In genomic region chr2:153516961-153517360, GRCm38 (mm10) we compare ENCODE assay signal across 10 mouse cellular contexts. TPM values are rescaled to one million over a fixed set of nuclear protein-coding genes. Genes with fewer than 3 reads are reported as not detected.
A peak's percentile ranks its signal among the peaks of the same experiment; 100 is the strongest.
DNase-seq lines count a peak whose midpoint lies in the region; ATAC-seq lines count a peak whose summit lies in the region.
"Had no signal": no experiment of that assay in that cellular context is flagged by ENCODE, and none has a peak within 500 bp of the region (broad histone marks: within the 10 kb centered on the region; RNA-seq: fewer than 3 reads in every experiment).

No protein-coding gene starts in this region.

- no peak overlapping the region for H3K4me3 ChIP-seq in midbrain, embryonic 10.5 days
- no peak overlapping the region for H3K4me3 ChIP-seq in midbrain, embryonic 15.5 days

- H3K27me3 ChIP-seq in midbrain, embryonic 10.5 days (ENCODE audit: low read depth, poor library complexity, severe bottlenecking), result peaks cover 15% of the 10 kb centered on the region
- no peaks in the 10 kb centered on the region for H3K27me3 ChIP-seq in midbrain, embryonic 15.5 days (replicated peaks)

- no peak overlapping the region for H3K9ac ChIP-seq in midbrain, embryonic 15.5 days

- no peaks in the 10 kb centered on the region for H3K36me3 ChIP-seq in midbrain, embryonic 10.5 days
- no peaks in the 10 kb centered on the region for H3K36me3 ChIP-seq in midbrain, embryonic 15.5 days (replicated peaks)

- peak; percentile 49 for DNase-seq in cerebellum, adult 9-10 months
- DNase-seq in cerebellum, adult 9-11 months, result no peak
- no peak for DNase-seq in midbrain, embryonic 10.5 days (ENCODE audit: low spot score)
- DNase-seq in urinary bladder, adult 18-20 months (ENCODE audit: low spot score in 2 of 2), result no peak
- no peak for DNase-seq in thymus, postnatal 25 days

- H3K27ac ChIP-seq in midbrain, embryonic 10.5 days (replicated peaks), result 0 out of 2 replicates have a peak overlapping the region, but pooled peaks have one; percentile 2
- H3K27ac ChIP-seq in midbrain, embryonic 15.5 days, result no peak overlapping the region

- peaks cover 66% of the 10 kb centered on the region for H3K4me1 ChIP-seq in midbrain, embryonic 10.5 days
- peaks cover 20% of the 10 kb centered on the region for H3K4me1 ChIP-seq in midbrain, embryonic 15.5 days

- no peak for ATAC-seq in midbrain, embryonic 15.5 days (replicated peaks)
- ATAC-seq in granulocyte monocyte progenitor cell, adult 5-6 weeks (replicated peaks; ENCODE audit: poor library complexity, severe bottlenecking), result peak; percentile 30; the same call in 1 of the 2 replicates
- ATAC-seq in megakaryocyte-erythroid progenitor cell, adult 5-6 weeks (replicated peaks; ENCODE audit: low FRiP score, low TSS enrichment, poor library complexity, severe bottlenecking), result 0 out of 2 replicates have a peak, but pooled peaks have one; percentile 11

- H3K9me3 ChIP-seq in midbrain, embryonic 10.5 days (replicated peaks), result no peaks in the 10 kb centered on the region
- no peaks in the 10 kb centered on the region for H3K9me3 ChIP-seq in midbrain, embryonic 15.5 days

- no peak overlapping the region for H3K4me2 ChIP-seq in midbrain, embryonic 15.5 days

- 49% methylated on average over 4 of the region's 4 CpGs for WGBS in midbrain, embryonic 10.5 days
- WGBS in midbrain, embryonic 15.5 days, result 46% methylated on average over 4 of the region's 4 CpGs

RNA-seq across cellular contexts. Expression of gene Nol4l, which starts 12.8 kb away (rescaled TPM):
- 12.8 and 16.8 TPM in 2 replicates for polyA plus RNA-seq in midbrain, embryonic 10.5 days (2016; fragmentation: Nextera tagmentation; extraction: Ambion mirVana)
- 50.8 and 54.6 TPM in 2 replicates for polyA plus RNA-seq in midbrain, embryonic 15.5 days (2015; fragmentation: Nextera tagmentation; extraction: Ambion mirVana)
- total RNA-seq in granulocyte monocyte progenitor cell, adult 5-6 weeks (2014; fragmentation: Nextera tagmentation), result 4.7 and 7.4 TPM in 2 replicates
- total RNA-seq in granulocyte monocyte progenitor cell, adult 5-6 weeks (2017), result 0.72 and 0.86 TPM in 2 replicates
- 10.4 and 13.8 TPM in 2 replicates for total RNA-seq in megakaryocyte-erythroid progenitor cell, adult 5-6 weeks (2014; fragmentation: Nextera tagmentation)
- total RNA-seq in megakaryocyte-erythroid progenitor cell, adult 5-6 weeks (2017), result 4.2 and 13.3 TPM in 2 replicates

RNA-seq across cellular contexts. Expression of gene 4930404H24Rik, which starts 24.4 kb away (rescaled TPM):
- polyA plus RNA-seq in midbrain, embryonic 10.5 days (2016; fragmentation: Nextera tagmentation; extraction: Ambion mirVana), result not detected in 2 replicates
- polyA plus RNA-seq in midbrain, embryonic 15.5 days (2015; fragmentation: Nextera tagmentation; extraction: Ambion mirVana), result not detected in 2 replicates
- total RNA-seq in granulocyte monocyte progenitor cell, adult 5-6 weeks (2014; fragmentation: Nextera tagmentation), result not detected in 2 replicates
- not detected in 2 replicates for total RNA-seq in granulocyte monocyte progenitor cell, adult 5-6 weeks (2017)
- not detected in 2 replicates for total RNA-seq in megakaryocyte-erythroid progenitor cell, adult 5-6 weeks (2014; fragmentation: Nextera tagmentation)
- total RNA-seq in megakaryocyte-erythroid progenitor cell, adult 5-6 weeks (2017), result not detected in 2 replicates
- total RNA-seq: gastrocnemius, adult 8-10 months had no signal
- polyA plus RNA-seq: limb, embryonic 11.5 days had no signal
